In genomic region chr2:166207145-166207508, GRCm38 (mm10) we compare ENCODE assay signal across 15 mouse cellular contexts. TPM values are rescaled to one million over a fixed set of nuclear protein-coding genes. Genes with fewer than 3 reads are reported as not detected.
DNase-seq lines count a peak whose midpoint lies in the region; ATAC-seq lines count a peak whose summit lies in the region.
"Had no signal": no experiment of that assay in that cellular context is flagged by ENCODE, and none has a peak within 500 bp of the region (broad histone marks: within the 10 kb centered on the region; RNA-seq: fewer than 3 reads in every experiment).

No protein-coding gene starts in this region.

- H3K9me3 ChIP-seq in heart, embryonic 14.5 days (ENCODE audit: control insufficient read depth, low read length), result no peaks in the 10 kb centered on the region
- no peaks in the 10 kb centered on the region for H3K9me3 ChIP-seq in heart, embryonic 16.5 days (replicated peaks; ENCODE audit: control insufficient read depth, low read length)
- H3K9me3 ChIP-seq: hindbrain, embryonic 12.5 days; midbrain, embryonic 12.5 days had no signal

- peak overlapping the region; percentile 14 to 69; a peak in 2 of 4 replicates for H3K27ac ChIP-seq in heart, embryonic 14.5 days (replicated peaks in 1 of 2; ENCODE audit: control insufficient read depth in 1 of 2, insufficient read depth in 1 of 2, low read depth in 2 of 2, low read length in 2 of 2)
- peak overlapping the region; percentile 40 for H3K27ac ChIP-seq in heart, embryonic 16.5 days (ENCODE audit: low read length)
- H3K27ac ChIP-seq: hindbrain, embryonic 12.5 days; midbrain, embryonic 12.5 days had no signal

- 60% methylated on average over 3 of the region's 3 CpGs for WGBS in heart, embryonic 14.5 days
- WGBS in heart, embryonic 16.5 days, result 59% methylated on average over 3 of the region's 3 CpGs

- H3K4me1 ChIP-seq in heart, embryonic 14.5 days (ENCODE audit: control insufficient read depth in 2 of 2, insufficient read depth in 2 of 2, low read length in 2 of 2), result peaks cover 30 to 41% of the 10 kb centered on the region in 2 experiments
- H3K4me1 ChIP-seq in heart, embryonic 16.5 days (ENCODE audit: control insufficient read depth, insufficient read depth, low read length), result peaks cover 24% of the 10 kb centered on the region

- no peak overlapping the region for H3K4me3 ChIP-seq in heart, embryonic 14.5 days (ENCODE audit: control insufficient read depth in 1 of 2, insufficient read depth in 1 of 2, low read depth in 1 of 2, low read length in 2 of 2)
- H3K4me3 ChIP-seq in heart, embryonic 16.5 days (ENCODE audit: low read length), result no peak overlapping the region
- H3K4me3 ChIP-seq: hindbrain, embryonic 12.5 days; midbrain, embryonic 12.5 days; myocyte had no signal

- no peaks in the 10 kb centered on the region for H3K36me3 ChIP-seq in heart, embryonic 14.5 days (ENCODE audit: control insufficient read depth, insufficient read depth, low read length)
- no peaks in the 10 kb centered on the region for H3K36me3 ChIP-seq in heart, embryonic 16.5 days (ENCODE audit: control insufficient read depth, insufficient read depth)
- H3K36me3 ChIP-seq: hindbrain, embryonic 12.5 days; midbrain, embryonic 12.5 days had no signal

- no peaks in the 10 kb centered on the region for H3K27me3 ChIP-seq in heart, embryonic 14.5 days (ENCODE audit: control insufficient read depth, insufficient read depth, low read length)
- no peaks in the 10 kb centered on the region for H3K27me3 ChIP-seq in heart, embryonic 16.5 days (ENCODE audit: control insufficient read depth, insufficient read depth, low read length)

- intact Hi-C loops in gastrocnemius, postnatal 14 days (cut with DNase I; ENCODE audit: low total_unique reads), result no loop called here

- DNase-seq in adrenal gland, postnatal 14 days, result peak; percentile 17
- no peak for DNase-seq in adrenal gland, postnatal 4 days (ENCODE audit: low spot score in 2 of 2)
- DNase-seq in heart, adult 8-10 months (ENCODE audit: low spot score), result no peak
- peak; percentile 46 for DNase-seq in brain, adult 2 months (ENCODE audit: low read depth, low spot score)
- DNase-seq in gastrocnemius, postnatal 14 days, result no peak
- no peak for DNase-seq in lung, adult 18-20 months
- DNase-seq: kidney, adult 11 months; kidney, postnatal 25 days; retina, postnatal 1 day; thymus, postnatal 36 days had no signal

- no peak overlapping the region for H3K4me2 ChIP-seq in heart, embryonic 14.5 days (ENCODE audit: low read length)
- H3K4me2 ChIP-seq in heart, embryonic 16.5 days (ENCODE audit: low read depth, low read length), result no peak overlapping the region
- H3K4me2 ChIP-seq: hindbrain, embryonic 12.5 days; midbrain, embryonic 12.5 days had no signal

- peak overlapping the region; percentile 16; the same call in 1 of the 2 replicates for H3K9ac ChIP-seq in heart, embryonic 14.5 days (ENCODE audit: low read length)
- no peak overlapping the region for H3K9ac ChIP-seq in heart, embryonic 16.5 days (ENCODE audit: low read length)
- H3K9ac ChIP-seq: hindbrain, embryonic 12.5 days; midbrain, embryonic 12.5 days had no signal

- ATAC-seq in heart, embryonic 14.5 days (ENCODE audit: insufficient number of reproducible peaks, insufficient read depth, low FRiP score, low read depth), result no peak
- no peak for ATAC-seq in heart, embryonic 16.5 days (replicated peaks; ENCODE audit: extremely low read depth, insufficient read depth, low FRiP score)

RNA-seq across cellular contexts. Expression of gene Sulf2, which starts 51.7 kb away (rescaled TPM):
- 60.5 and 60.7 TPM in 2 replicates for total RNA-seq in adrenal gland, postnatal 14 days (2021)
- 10 to 100 TPM; 89.6 to 94.7 TPM for total RNA-seq in adrenal gland, postnatal 4 days (2021)
- polyA plus RNA-seq in heart, embryonic 14.5 days (2014; fragmentation: Nextera tagmentation; extraction: Ambion mirVana), result 106 and 115 TPM in 2 replicates
- total RNA-seq in heart, adult 8-10 months (2022), result 10 to 100 TPM; 35.9 to 47.8 (median 41.1) TPM
- 61.8 and 73.3 TPM in 2 replicates for polyA plus RNA-seq in heart, embryonic 16.5 days (2015; fragmentation: Nextera tagmentation; extraction: Ambion mirVana)
- total RNA-seq in gastrocnemius, postnatal 14 days (2021), result 10 to 100 TPM; 15.3 to 19.6 TPM

Comparison
In these comparisons a context has a peak if more than half of its experiments do, and no peak if none do; other contexts are left out.
1. DNase-seq: peak in adrenal gland, postnatal 14 days (single experiment) and brain, adult 2 months (single experiment); none in adrenal gland, postnatal 4 days (0 of 2), heart, adult 8-10 months (single experiment), gastrocnemius, postnatal 14 days (single experiment) and lung, adult 18-20 months (0 of 2).